Mouse (Mus musculus) stomach, postnatal 0 days (tissue): Measurements from ENCODE around the gene Tspan11. TPM values are rescaled to one million over a fixed set of nuclear protein-coding genes. Genes with fewer than 3 reads are reported as not detected.
A peak's percentile ranks its signal among the peaks of the same experiment; 100 is the strongest.

Source experiments
- ATAC-seq: fragments of 200-750 bp; cut with Nextera tagmentation; 2 replicates; pipeline ENCODE4 v1.8.0; 2017; ENCODE audit not compliant: low FRiP score, low TSS enrichment
- DNase-seq: peaks from one replicate; pipeline ENCODE4 v3.0.0-alpha.2; 2016; ENCODE audit warnings: low spot score
- H3K27ac ChIP-seq: fragments of 300-500 bp; sonication (generic); replicated peaks from 2 replicates; pipeline ENCODE4 v1.5.1; 2014; ENCODE audit warnings: mild to moderate bottlenecking, control low read depth
- H3K27me3 ChIP-seq: fragments of 300-500 bp; sonication (generic); 2 replicates; pipeline ENCODE4 v1.6.1; 2014; ENCODE audit warnings: low read length; ENCODE audit not compliant: control insufficient read depth, insufficient read depth
- H3K36me3 ChIP-seq: fragments of 300-500 bp; sonication (generic); 2 replicates; pipeline ENCODE4 v1.6.1; 2014; ENCODE audit warnings: low read length, mixed read lengths; ENCODE audit not compliant: control insufficient read depth, insufficient read depth
- H3K4me1 ChIP-seq: fragments of 300-500 bp; sonication (generic); replicated peaks from 2 replicates; pipeline ENCODE4 v1.6.1; 2014; ENCODE audit warnings: antibody characterized with exemption; ENCODE audit not compliant: control insufficient read depth, insufficient read depth
- H3K4me2 ChIP-seq: fragments of 300-500 bp; sonication (generic); replicated peaks from 2 replicates; pipeline ENCODE4 v1.6.1; 2014; ENCODE audit warnings: low read depth, mild to moderate bottlenecking, control low read depth, moderate library complexity
- H3K4me3 ChIP-seq: fragments of 300-500 bp; sonication (generic); 2 replicates; pipeline ENCODE4 v1.5.1; 2014; ENCODE audit warnings: low read depth, low read length, control low read depth
- H3K9ac ChIP-seq: fragments of 300-500 bp; sonication (generic); 2 replicates; pipeline ENCODE4 v1.6.1; 2014; ENCODE audit warnings: mild to moderate bottlenecking, low read length, control low read depth, mixed read lengths
- H3K9me3 ChIP-seq: fragments of 300-500 bp; sonication (generic); 2 replicates; pipeline ENCODE4 v1.6.1; 2016; ENCODE audit warnings: low read length; ENCODE audit not compliant: control insufficient read depth
- CTCF ChIP-seq: IDR thresholded peaks from 2 replicates; pipeline ENCODE4 v1.5.1; 2016; ENCODE audit warnings: antibody characterized with exemption, low read depth, mild to moderate bottlenecking, moderate library complexity
- EP300 ChIP-seq: optimal IDR thresholded peaks from 2 replicates; pipeline ENCODE3; 2016; ENCODE audit warnings: antibody characterized with exemption
- WGBS: fragments of 180-500 bp; shearing (Covaris S2); extraction: QIAGEN DNeasy Blood & Tissue Kit; methylation state at CpG from one replicate; pipeline ENCODE4 v1.1.7; 2014; 5-methylcytosine and 5-hydroxymethylcytosine counted together
- polyA plus RNA-seq: library from polyadenylated mRNA; unstranded; fragments of >200 nt; fragmentation: Nextera tagmentation; extraction: Ambion mirVana; gene quantifications from 2 replicates; pipeline ENCODE4 v1.2.1, GENCODE M21; 2015

Gene Tspan11
- polyA plus RNA-seq, 1 experiment from 2014 or later, result 2.4 TPM

DNA sequence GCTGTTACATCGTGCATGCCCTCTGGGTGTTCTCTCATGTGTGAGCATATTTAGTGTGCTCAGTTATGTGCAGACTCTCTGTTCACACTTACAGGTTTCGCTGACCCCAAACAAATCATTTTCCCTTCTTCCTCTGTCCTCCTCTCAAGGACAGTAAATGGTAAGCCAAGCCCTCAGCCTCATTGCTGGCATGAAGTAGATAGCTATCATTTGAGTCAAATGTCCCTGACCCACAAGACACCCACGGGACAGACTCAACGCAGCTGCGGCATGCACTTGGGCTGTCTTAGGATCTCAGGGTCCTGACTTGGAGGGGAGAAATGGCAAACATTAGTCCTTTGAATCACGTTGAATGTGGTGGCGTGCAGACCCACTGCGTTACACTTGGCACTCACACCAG is 55.0 kb downstream of the Tspan11 start:
- no peak for ATAC-seq
- Histone ChIP-seq H3K9me3 (no peaks in the 10 kb centered on the region), H3K4me3 (no peak overlapping the region), H3K9ac (no peak overlapping the region), H3K27ac (no peak overlapping the region), H3K36me3 (no peaks in the 10 kb centered on the region), H3K4me1 (no peaks in the 10 kb centered on the region), H3K27me3 (no peaks in the 10 kb centered on the region), H3K4me2 (no peak overlapping the region)
- WGBS, result 87% methylated on average over 8 of the region's 8 CpGs
- TF ChIP-seq CTCF (no peak), EP300 (no peak)
- DNase-seq, result no peak

DNA sequence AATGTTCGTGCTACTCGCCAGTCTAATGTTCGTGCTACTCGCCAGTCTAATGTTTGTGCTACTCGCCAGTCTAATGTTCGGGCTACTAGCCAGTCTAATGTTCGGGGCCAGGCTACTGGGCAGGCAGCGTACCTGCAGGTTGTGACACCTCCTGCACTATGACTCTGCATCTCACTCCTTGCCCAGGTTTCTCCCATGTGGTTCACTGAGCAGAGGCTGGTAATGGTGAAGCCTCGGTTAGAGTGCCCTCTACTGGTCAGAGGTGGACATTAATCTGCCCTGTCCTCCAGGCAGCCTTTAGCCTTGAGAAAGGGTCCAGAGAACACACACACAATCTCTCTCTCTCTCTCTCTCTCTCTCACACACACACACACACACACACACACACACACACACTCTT is 58.3 kb downstream of the Tspan11 start:
- peak; percentile 72 for DNase-seq
- Histone ChIP-seq H3K4me2 (no peak overlapping the region), H3K9ac (no peak overlapping the region), H3K27me3 (no peaks in the 10 kb centered on the region), H3K27ac (no peak overlapping the region), H3K4me1 (no peaks in the 10 kb centered on the region), H3K4me3 (no peak overlapping the region), H3K36me3 (no peaks in the 10 kb centered on the region), H3K9me3 (no peaks in the 10 kb centered on the region)
- WGBS, result 59% methylated on average over 9 of the region's 9 CpGs
- TF ChIP-seq CTCF (peak; percentile 93), EP300 (no peak)
- peak; percentile 71; the same call in 1 of the 2 replicates for ATAC-seq

DNA sequence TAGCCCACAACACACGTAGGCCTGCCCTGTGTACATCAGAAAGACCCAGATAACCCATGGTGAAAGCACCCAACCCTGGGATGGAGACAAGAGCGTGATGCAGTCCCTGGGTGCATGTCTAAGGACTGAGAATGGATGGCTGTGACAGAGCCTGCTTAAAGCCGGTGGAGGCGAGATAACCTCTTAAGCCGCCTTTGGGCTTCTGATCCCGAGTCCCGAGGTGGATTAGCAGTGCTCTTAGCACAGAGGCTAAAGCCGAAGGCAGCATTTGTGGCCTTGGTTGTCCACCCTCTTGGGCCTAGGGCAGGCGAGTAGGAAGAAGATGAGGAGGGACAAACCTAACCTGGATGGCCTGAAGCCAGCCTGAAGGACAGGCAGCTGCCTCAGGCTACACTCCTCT is 61.3 kb downstream of the Tspan11 start:
- no peak overlapping the region for H3K9ac ChIP-seq
- TF ChIP-seq CTCF (no peak), EP300 (no peak)
- no peaks in the 10 kb centered on the region for H3K36me3 ChIP-seq
- H3K9me3 ChIP-seq, result no peaks in the 10 kb centered on the region
- no peak overlapping the region for H3K27ac ChIP-seq
- ATAC-seq, result no peak
- no peaks in the 10 kb centered on the region for H3K4me1 ChIP-seq
- DNase-seq, result no peak
- no peak overlapping the region for H3K4me3 ChIP-seq
- no peak overlapping the region for H3K4me2 ChIP-seq
- WGBS, result 79% methylated on average over 9 of the region's 9 CpGs
- H3K27me3 ChIP-seq, result no peaks in the 10 kb centered on the region

DNA sequence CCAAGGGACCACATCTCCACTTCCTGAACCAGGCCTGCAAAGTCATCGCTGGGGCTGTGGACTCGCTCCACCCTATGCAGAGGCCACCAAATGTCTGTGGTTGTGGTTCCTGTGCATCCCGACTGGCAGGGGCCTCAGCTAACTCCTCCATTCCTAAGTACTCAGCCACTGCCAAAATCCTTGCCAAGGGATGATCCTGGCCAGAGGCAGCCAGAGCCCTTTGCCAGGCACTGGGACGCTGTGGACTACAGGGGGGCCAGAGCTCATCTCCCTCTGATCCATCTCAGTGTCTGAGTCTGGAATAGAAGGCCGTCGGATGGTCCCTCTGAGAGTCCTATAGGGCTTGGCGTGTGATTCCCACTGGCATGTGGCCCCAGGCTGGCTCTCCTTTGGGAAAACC is 62.5 kb downstream of the Tspan11 start:
- Histone ChIP-seq H3K27ac (no peak overlapping the region), H3K4me3 (no peak overlapping the region), H3K9ac (no peak overlapping the region), H3K27me3 (no peaks in the 10 kb centered on the region), H3K4me1 (no peaks in the 10 kb centered on the region), H3K9me3 (no peaks in the 10 kb centered on the region), H3K4me2 (no peak overlapping the region), H3K36me3 (no peaks in the 10 kb centered on the region)
- no peak for DNase-seq
- TF ChIP-seq CTCF, result no peak
- no peak for TF ChIP-seq EP300
- WGBS, result 85% methylated on average over 7 of the region's 7 CpGs
- no peak for ATAC-seq

DNA sequence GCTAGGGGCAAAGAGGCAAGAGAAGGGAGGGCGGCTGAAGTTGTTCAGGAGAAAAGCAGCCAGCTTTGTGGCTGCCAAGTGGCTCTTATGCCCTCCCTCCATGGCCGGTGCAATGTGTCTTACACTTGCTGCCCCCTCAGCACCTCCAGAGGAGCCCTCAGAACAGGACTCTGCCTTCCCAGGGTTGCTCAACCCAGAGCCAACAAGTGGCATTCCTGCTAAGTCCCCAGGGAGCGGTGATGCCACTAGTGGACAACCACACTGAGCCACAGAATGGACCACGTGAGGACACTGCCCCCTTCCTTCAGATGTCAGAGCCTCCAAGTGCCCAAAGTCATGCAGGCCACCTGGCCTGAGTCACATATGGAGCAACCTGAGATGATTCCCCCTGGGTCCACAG is 65.7 kb downstream of the Tspan11 start:
- Histone ChIP-seq H3K4me3 (no peak overlapping the region), H3K4me1 (no peaks in the 10 kb centered on the region), H3K9ac (no peak overlapping the region), H3K4me2 (no peak overlapping the region), H3K9me3 (no peaks in the 10 kb centered on the region), H3K27me3 (no peaks in the 10 kb centered on the region), H3K36me3 (no peaks in the 10 kb centered on the region), H3K27ac (no peak overlapping the region)
- ATAC-seq, result 0 out of 2 replicates have a peak, but pooled peaks have one; percentile 24
- DNase-seq, result no peak
- TF ChIP-seq EP300, result no peak
- no peak for TF ChIP-seq CTCF
- WGBS, result 73% methylated on average over 4 of the region's 4 CpGs

DNA sequence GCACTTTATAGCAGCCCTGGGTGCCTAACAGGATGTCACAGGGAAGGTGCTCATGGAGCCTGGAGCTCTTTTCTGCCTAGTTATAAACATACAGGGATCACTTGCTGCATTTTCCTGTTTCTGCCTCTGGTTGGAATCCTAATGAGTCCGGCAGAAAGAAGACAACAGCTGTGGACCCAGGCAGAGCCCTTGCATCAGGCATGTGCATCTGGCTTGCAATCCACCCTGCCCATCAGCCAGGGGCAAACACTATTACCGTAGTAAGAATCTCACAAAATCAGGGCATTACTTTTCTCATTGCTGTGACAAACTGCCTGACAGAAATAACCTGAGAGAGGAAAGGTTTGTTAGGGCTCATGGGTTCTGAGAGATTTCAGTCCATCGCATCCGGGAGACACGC is 68.8 kb downstream of the Tspan11 start:
- Histone ChIP-seq H3K9me3 (no peaks in the 10 kb centered on the region), H3K4me1 (no peaks in the 10 kb centered on the region), H3K27ac (no peak overlapping the region), H3K9ac (no peak overlapping the region), H3K4me3 (no peak overlapping the region), H3K27me3 (no peaks in the 10 kb centered on the region), H3K4me2 (no peak overlapping the region), H3K36me3 (no peaks in the 10 kb centered on the region)
- 84% methylated on average over 5 of the region's 5 CpGs for WGBS
- TF ChIP-seq CTCF, result no peak
- no peak for TF ChIP-seq EP300
- no peak for DNase-seq
- no peak for ATAC-seq
